Mouse (Mus musculus) lung, embryonic 16.5 days (tissue): ENCODE data around the gene Otos. TPM values are rescaled to one million over a fixed set of nuclear protein-coding genes. Genes with fewer than 3 reads are reported as not detected.

Experiments used
- ATAC-seq: fragments of 200-750 bp; cut with Nextera tagmentation; 2 replicates; pipeline ENCODE4 v1.8.0; 2017; ENCODE audit warnings: low read depth, mild to moderate bottlenecking, moderate library complexity
- H3K27ac ChIP-seq: fragments of 300-500 bp; sonication (generic); 2 replicates; pipeline ENCODE4 v1.5.1; 2014; ENCODE audit warnings: mild to moderate bottlenecking, control low read depth, low read length
- H3K27me3 ChIP-seq: fragments of 300-500 bp; sonication (generic); 2 replicates; pipeline ENCODE4 v1.6.1; 2014; ENCODE audit warnings: low read depth, low read length, mixed read lengths; ENCODE audit not compliant: control insufficient read depth, insufficient read depth
- H3K36me3 ChIP-seq: fragments of 300-500 bp; sonication (generic); 2 replicates; pipeline ENCODE4 v1.6.1; 2014; ENCODE audit warnings: low read length; ENCODE audit not compliant: control insufficient read depth, insufficient read depth
- H3K4me1 ChIP-seq: fragments of 300-500 bp; sonication (generic); replicated peaks from 2 replicates; pipeline ENCODE4 v1.6.1; 2014; ENCODE audit warnings: low read length, mixed read lengths; ENCODE audit not compliant: control insufficient read depth, insufficient read depth
- H3K4me2 ChIP-seq: fragments of 300-500 bp; sonication (generic); 2 replicates; pipeline ENCODE4 v1.6.1; 2014; ENCODE audit warnings: low read depth, low read length, control low read depth
- H3K4me3 ChIP-seq: fragments of 300-500 bp; sonication (generic); 2 replicates; pipeline ENCODE4 v1.5.1; 2014; ENCODE audit warnings: mild to moderate bottlenecking, low read length, control low read depth
- H3K9ac ChIP-seq: fragments of 300-500 bp; sonication (generic); 2 replicates; pipeline ENCODE4 v1.6.1; 2014; ENCODE audit warnings: low read length, control low read depth
- H3K9me3 ChIP-seq: fragments of 300-500 bp; sonication (generic); 2 replicates; pipeline ENCODE4 v1.6.1; 2016; ENCODE audit warnings: low read length; ENCODE audit not compliant: control insufficient read depth
- WGBS: fragments of 180-500 bp; shearing (Covaris S2); extraction: QIAGEN DNeasy Blood & Tissue Kit; methylation state at CpG from one replicate; pipeline ENCODE4 v1.1.7; 2014; 5-methylcytosine and 5-hydroxymethylcytosine counted together
- polyA plus RNA-seq: library from polyadenylated mRNA; unstranded; fragments of >200 nt; fragmentation: Nextera tagmentation; extraction: Ambion mirVana; gene quantifications from 2 replicates; pipeline ENCODE4 v1.2.1, GENCODE M21; 2015

Gene Otos
- polyA plus RNA-seq, 1 experiment from 2014 or later: not detected

DNA sequence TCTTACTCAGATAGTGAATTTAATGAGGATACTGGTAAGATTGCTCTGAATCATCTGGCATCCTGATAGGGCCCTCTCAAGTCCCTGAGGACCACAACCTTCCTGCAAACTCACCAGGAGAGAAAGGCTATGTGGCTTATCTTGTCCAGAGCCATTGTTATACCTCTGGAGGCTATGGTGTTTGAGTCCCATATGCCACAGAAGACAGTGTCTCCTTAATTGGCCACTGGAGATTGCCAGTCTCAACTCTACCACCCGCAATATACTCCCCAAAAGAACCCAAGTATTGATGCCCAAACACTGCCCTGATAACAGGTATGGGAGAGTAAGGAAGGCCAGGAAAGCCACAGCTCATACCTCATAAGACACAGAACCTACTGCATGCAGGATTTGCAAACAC is 43.2 kb downstream of the Otos start, which contains the start of gene Olfr1410:
Gene Olfr1410 (plus strand): TSS at position 301 of the 400 bp plus-strand sequence.
- Histone ChIP-seq H3K4me1 (no peaks in the 10 kb centered on the region), H3K4me3 (no peak within 1 kb of the TSS), H3K27ac (no peak within 1 kb of the TSS), H3K9ac (no peak within 1 kb of the TSS), H3K36me3 (no peaks in the 10 kb centered on the region), H3K27me3 (no peaks in the 10 kb centered on the region), H3K9me3 (no peaks in the 10 kb centered on the region), H3K4me2 (no peak within 1 kb of the TSS)
- 95% methylated on average over 1 of the region's 1 CpGs for WGBS
- ATAC-seq: no peak

DNA sequence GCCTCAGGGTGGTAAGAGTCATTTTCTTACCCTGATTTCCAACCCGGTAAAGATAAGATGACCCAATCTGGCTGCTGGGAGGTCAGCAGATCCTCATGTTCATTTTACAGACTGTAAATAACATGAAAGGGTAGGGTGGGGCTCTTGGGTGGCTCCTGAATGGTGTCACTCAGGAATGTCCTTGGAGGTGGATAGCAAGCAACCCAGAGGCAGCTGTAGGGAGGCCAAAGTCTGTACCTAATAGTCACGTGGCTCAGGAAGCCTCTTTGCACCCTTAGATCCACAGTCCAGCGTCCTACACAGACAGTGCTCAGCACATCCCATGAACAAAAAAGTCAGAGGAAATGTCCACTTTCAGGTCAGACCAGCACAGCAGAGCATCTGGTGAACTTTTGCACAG is 52.6 kb downstream of the Otos start:
- Histone ChIP-seq H3K4me3 (no peak overlapping the region), H3K27ac (no peak overlapping the region), H3K4me1 (no peaks in the 10 kb centered on the region), H3K9me3 (no peaks in the 10 kb centered on the region), H3K4me2 (no peak overlapping the region), H3K9ac (no peak overlapping the region), H3K36me3 (no peaks in the 10 kb centered on the region), H3K27me3 (no peaks in the 10 kb centered on the region)
- 64% methylated on average over 3 of the region's 3 CpGs for WGBS
- no peak for ATAC-seq

Other genes with a start within 250 kb of the Otos start
- 244 and 267 TPM in 2 replicates for gene Ndufa10, start 175.0 kb downstream of the Otos start, polyA plus RNA-seq
- not detected in 2 replicates for gene Olfr1416, start 163.7 kb downstream of the Otos start, polyA plus RNA-seq
- not detected in 2 replicates for gene Olfr1415, start 152.7 kb downstream of the Otos start, polyA plus RNA-seq
- gene Olfr1414, start 130.2 kb downstream of the Otos start, polyA plus RNA-seq: not detected in 2 replicates
- not detected in 2 replicates for gene Olfr1413, start 77.5 kb downstream of the Otos start, polyA plus RNA-seq
- not detected in 2 replicates for gene Olfr1412, start 63.1 kb downstream of the Otos start, polyA plus RNA-seq
- gene Olfr1411, start 54.4 kb downstream of the Otos start, polyA plus RNA-seq: not detected in 2 replicates
- gene Olfr1410, start 43.1 kb downstream of the Otos start, polyA plus RNA-seq: not detected in 2 replicates
- not detected in 2 replicates for gene Olfr12, start 31.1 kb downstream of the Otos start, polyA plus RNA-seq
- gene Cops9, start 6.9 kb downstream of the Otos start, polyA plus RNA-seq: 386 and 399 TPM in 2 replicates
- 25.2 and 27.7 TPM in 2 replicates for gene Gpc1, start 182.8 kb upstream of the Otos start, polyA plus RNA-seq